Mouse (Mus musculus) thymus, postnatal 4 days (tissue): ENCODE results near the gene Gm49358.

Experiments
- DNase-seq: peaks from one replicate; pipeline ENCODE4 v3.0.0; 2021

Gm49358 gene

DNA sequence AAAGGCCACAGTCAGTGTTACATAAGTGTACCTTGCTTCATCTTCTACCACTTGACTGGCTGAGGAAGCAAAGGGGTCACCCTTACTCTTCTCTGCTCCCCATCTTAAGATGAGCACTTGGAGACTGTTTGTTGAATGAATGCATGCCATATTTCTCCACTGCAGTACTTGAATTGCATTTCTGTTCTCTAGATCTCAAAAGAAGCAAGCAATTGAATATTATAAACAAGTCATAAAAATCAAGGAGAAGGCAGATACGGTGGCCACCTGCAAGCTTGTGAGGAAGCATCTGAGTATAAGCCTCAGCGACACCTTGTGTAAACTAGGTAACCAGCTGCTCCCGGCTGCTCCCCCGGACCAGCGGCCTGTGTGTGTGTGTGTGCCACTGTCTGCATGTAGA lies at the start of gene Gm49358:
Gene Gm49358 (plus strand): TSS at position 301 of the 400 bp plus-strand sequence.
- no peak for DNase-seq

DNA sequence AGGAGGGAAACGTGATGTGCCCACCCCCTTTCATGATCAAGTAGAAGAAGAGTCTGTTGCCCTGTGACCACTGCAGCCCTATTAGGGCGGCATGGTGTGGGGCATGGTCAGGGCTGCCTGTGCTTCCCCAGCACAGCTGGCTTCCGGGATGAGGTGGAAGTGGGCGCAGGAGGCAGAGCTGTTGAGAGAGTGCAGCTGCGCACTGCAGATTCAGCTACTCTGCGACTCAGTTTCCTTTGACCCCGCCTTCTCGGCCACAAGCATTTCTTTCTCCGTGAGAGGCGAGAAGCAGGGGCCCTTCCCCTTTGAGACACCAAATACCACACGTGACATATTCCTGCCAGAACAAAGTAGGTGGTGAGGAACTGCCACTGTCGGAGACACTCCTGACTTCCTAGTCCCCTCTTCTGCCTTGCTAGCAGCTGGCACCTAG lies 36.2 kb upstream of the Gm49358 start:
- peak; percentile 82 for DNase-seq

DNA sequence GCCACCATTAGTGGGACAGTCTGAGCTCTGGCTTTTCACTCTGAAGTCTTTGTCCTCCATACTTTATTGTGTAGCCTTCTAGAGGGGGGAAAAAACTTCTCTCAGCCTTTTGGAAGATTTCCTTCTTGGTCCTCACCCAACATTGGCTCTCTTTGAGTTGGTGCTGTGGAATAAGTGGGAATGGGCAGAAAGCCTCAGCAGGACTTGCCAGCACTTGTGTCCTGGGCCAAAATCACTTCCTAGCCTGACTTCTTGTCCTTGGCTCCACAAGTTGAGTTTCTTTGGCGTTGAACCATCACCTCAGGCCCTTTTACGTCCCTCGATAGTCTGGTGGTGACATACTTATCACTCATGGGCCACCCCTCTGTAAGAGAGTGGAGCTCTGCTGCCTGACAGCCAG lies 35.6 kb upstream of the Gm49358 start:
- peak; percentile 22 for DNase-seq

DNA sequence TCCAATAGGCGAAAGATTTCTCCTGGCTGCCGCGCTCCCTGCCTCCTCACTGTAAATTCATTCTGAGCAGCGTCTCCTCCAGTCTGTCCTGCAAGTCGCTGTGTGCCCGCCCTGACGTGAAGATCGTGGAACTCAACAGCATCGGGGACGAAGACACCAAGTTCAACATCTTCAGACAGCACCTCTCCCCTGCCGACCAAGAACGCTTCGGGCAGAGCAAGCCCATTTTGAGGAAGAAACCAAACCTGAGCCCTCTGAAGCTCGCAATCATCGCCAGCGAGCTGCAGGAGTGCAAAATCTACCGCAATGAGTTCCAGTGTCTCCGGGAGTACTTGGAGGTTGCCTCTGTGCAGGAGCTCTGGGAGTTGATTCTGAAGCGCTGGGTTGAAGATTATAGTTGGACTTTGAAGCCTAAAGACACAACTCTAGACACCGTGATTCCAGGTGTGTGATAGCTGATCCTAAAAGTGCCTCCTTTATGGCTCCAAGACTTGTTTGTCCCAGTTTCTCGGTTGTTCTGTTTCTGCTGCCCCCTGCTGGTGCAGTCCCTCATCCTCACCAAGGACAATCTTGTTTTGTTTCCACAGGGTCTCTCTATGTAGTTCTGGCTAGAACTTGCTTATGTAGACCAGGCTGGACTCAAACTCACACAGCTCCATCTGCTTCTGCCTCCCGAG lies 32.8 kb upstream of the Gm49358 start:
- peak; percentile 95 for DNase-seq

DNA sequence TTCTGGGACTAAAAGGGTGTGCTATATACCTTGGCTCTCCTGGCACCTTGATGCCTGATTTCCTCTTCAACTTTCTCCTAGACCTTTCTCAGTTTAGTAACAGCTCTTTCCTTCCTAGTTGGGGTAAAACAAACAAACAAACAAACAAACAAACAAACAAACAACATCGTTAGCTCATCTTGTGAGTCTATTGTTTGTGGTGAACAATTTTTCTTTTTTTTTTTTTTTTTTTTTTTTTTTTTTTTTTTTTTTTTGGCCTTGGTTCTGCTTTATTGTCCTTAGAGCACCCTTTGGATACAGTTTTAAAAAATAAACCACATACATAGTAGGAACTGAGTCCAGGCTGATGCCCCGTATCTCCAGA lies 32.3 kb upstream of the Gm49358 start:
- DNase-seq = no peak

DNA sequence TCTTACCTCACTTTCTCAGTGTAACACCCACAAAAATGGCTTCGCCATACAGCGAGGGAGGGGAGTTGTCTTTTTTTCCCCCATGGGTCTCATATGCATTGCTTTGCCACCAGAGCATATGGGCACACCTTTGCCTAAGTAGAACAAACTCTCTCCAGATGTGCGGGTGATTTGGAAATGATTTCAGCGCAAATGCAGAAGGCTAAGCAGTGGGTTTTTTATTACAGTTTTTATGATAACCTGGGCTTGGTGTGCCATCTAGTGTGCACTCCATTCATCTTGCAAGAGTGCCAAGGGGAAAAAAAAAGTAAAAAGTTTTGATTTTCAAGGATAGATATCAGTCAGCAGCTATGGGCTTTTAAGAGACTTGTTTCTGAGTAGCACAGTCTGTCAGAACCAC lies 28.7 kb upstream of the Gm49358 start:
- DNase-seq = peak; percentile 24

DNA sequence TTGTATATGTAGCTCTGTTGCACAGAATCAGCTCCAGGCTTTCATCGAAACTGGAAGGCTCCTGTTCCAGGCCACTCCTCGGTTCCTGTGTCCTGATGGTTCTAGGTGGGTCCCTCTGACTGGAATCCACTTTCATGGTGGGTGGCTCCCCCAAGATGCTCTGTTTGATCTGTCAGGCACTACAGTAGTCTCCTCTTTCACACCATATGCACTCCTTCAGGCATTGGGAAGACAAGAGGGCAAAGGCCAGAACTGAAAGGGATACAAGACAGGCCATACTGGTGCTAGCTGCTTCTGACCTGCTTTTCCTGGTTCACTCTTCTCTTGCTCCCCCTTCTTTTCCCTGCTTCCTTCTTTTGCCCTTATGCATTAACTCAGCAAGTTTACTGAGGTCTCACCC lies 20.9 kb upstream of the Gm49358 start:
- no peak for DNase-seq

DNA sequence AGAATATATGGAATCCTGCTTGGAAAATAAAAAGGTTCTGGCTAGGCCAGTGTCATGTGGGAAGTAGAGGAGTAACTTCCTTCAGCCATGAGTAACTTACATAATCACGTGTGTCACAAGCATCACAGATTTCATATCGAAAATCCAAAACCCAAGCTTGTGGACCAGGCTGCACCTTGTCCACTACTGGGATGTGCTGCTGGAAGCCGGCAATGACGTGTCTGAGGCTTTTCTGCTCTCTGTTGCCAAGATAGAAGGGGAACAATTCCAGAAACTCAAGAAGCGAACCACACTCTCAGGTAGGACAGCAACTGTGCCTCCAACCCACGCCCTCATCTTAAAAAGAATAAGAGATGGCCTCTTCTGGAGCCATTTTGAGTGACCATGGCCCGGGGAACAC lies 19.5 kb upstream of the Gm49358 start:
- DNase-seq = no peak

DNA sequence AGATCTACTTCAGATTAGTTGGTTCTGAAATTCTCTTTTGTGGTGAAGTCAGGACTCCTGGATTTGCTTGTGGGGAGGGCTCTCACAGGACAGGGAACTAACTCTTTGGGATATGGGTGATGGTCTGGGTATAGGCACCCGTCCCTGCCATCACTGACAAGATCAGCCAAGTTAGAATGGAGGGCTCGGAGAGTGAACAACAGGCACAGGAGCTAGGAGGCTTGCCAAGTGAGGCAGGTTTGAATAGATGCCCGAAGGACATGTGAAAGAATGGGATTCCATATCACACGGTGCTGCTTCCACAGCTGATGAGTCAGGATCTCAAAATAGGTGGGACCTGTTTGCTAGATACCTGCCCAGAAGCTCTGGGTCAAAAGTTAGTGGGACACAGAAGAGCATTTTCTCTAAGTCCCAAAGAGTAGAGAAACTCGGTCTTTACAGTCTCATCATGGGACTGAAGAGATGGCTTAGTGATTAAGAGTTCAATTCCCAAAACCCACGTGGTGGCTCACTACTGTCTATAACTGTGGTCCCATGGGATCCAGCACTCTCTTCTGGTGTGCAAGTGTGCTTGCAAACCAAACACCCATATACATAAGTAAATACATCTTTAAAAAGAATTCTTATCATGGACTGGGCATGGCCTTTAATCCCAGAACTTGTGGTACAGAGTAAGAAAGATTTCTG lies 7.8 kb upstream of the Gm49358 start:
- DNase-seq = no peak

DNA sequence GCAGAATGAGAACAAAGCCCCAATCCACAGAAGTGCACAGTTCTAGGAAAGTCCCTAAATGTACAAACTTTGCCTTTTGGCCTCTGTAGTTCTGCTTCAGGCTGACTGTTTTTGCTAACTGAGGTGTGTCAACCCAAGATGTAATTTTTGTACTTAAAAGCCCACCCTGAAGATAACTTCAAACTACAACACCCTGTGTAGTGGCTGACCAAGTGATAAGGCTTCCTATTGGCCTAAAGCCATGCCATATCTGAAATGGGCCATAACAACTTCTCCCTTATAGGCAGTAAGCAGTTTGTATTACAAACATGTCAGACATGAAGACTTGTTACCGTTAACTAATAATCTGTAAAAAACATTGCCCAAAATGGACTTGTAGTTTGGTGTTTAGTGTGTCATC lies 6.0 kb upstream of the Gm49358 start:
- no peak for DNase-seq

DNA sequence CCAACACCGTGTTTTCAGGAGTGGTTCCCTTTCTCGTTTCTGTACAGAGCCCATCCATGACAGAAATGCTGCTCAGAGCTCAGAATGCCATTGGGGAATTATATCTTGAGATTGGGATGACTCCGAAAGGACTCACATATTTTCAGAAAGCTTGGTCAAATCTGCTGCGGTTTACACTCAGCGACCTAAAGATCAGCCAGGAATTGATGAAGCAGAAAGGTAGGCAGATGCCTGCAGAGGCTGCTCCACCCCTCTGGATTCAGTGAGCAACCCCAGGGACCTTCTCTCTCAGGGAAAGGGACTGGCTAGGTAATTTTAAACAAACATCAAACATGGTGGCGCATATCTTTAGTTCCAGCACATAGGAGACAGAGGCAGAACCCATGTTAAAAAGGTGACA lies 5.6 kb upstream of the Gm49358 start:
- no peak for DNase-seq

DNA sequence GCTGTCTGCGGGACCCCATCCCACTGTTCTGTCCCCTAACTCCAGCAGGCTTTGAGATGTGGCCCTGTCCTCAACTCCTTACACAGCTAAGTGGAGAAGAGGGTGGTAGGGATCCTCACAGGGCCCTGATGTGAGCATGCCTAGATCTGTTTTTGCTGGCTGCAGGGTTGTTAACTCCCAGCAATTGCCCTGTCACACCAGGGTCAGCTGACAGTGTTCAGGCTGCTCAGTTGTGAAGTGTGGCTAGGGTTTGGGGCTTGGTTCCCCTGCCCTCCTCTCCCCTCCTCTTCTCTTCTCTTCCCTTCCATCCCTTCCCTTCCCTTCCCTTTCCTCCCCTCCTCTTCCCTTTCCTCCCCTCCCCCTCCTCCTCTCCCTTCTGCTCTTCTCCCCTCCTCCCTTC lies 2.5 kb upstream of the Gm49358 start:
- no peak for DNase-seq

DNA sequence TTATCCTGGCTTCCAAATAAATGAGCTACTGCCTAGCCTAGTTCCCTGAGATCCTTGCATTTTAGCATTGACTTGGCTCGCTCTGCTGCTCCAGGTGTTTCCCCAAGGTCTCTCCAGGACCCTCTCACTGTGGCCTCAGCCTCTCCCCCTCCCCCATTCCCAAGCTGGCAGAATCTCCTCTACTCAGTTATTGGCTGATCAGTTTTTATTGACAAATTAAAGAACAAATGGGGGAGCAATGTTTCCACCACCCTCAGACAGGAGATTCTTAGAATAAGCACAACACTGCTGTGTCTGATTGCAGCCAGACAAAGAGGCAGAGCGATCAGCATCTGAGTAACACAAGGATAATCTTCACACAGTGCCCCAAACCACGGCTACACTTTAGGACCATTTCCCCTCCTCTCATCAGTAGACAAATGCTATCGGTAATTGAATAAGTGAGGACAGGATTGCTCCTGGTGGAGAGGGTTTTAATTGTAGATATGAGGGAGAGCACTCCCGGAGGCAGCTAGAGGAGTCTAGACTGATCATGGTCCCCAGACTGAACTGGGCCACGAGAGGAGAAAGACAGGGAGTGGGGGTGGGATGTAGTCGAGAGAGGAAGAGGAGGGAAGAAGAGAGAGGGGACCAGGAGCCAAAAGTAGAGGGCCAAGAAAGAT lies 1.9 kb upstream of the Gm49358 start:
- no peak for DNase-seq

DNA sequence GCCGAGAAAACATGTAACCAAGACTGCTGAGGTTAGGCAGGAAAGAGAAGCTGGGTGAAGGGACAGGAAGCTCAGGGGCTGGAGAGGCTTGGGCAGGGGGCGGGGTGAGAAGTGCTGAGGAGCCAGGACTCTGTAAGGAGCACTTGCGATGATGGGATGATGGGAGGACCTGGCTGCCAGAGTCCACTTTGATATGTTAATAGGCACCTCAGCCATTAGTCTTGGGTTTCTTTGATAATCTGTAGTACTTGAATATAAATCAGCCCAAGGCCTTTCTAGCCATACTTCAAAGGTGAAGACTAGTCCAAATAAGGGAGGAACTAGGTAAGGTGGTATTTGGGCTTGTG lies 1.4 kb upstream of the Gm49358 start:
- DNase-seq = no peak

DNA sequence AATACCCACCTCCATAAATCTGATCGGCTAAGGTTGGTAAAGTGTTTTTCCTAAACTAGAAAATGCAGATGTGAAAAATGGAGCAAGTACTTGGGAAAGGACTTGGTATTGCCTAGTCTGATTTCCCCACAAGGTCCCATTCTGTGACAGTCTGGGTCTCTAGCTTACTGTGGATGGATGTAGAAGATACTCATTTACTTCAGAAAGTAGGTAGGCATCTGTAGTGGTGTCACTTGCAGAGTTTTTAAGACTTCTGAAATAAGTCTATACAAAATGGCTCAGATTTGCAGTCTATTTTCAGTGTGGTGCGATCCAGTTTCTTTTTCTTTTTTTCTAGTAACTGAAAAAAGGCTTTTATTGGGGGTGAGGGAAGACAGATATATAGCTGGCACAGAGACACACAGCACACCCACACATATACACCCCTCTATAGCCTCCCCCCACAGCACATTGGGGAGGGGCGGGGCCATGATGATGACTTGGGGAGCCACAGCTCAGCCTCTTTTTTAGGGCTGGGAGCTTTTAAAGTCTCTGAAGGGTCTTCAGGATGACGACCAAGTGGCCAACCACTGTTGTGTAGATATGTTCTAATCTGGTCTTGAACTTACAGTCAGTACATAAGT lies 1.7 kb downstream of the Gm49358 start:
- DNase-seq = no peak

DNA sequence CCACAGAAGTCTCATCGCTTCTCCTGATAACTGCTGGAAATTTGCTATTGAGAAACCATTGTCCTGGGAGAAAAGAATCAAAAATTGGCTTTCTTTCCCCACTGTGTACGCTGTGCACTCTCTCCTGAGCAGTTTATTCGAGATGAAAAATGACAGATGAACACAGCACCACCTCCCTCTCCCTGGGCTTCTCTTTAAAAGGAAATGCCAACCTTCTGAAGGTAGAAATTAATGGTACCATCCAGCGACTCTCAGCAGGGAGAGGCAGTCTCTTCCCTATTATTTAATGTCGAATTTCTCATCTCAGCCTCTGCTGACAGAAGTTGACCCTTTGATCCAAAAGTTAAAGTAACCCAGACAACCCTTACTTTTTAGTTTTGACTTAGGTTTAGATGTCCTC lies 5.4 kb downstream of the Gm49358 start:
- no peak for DNase-seq

DNA sequence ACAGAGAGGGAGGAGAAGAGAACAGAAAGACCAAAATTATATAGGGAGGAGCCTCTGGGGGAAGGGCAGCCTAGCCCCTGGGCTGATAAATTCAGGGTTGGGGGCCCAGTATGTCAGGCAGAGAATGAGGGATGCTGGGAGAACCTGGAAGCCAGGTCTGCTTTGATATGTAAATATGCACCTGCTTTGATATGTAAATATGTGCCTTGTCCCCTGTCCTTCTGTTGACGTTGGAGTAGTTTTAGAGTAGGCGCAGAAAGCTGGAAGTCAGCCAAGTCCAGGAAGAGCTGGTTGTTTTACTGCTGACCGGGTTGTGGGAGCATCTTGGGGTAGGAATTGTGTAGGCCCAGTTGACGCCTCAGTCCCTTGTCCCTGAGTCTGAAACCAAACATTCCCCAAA lies 6.0 kb downstream of the Gm49358 start:
- no peak for DNase-seq

DNA sequence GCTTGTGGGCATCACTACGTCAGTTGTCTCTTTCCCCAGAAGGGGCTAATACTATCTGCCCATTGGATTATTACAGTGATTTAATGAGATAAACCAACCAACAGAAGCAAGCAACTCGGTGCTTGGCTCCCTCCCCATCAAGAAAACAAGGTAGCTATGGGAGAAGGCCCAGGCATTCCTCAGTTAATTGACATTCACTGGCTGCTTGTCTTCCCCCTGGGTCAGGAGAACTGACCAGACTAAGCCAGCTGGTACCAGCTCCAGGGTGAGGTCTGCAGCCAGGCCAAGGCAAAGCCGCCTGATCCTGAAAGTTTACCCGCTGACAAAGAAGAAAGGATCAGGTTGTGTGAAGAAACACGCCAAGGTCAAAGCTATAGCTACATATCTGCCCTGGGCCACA lies 7.9 kb downstream of the Gm49358 start:
- DNase-seq = no peak

DNA sequence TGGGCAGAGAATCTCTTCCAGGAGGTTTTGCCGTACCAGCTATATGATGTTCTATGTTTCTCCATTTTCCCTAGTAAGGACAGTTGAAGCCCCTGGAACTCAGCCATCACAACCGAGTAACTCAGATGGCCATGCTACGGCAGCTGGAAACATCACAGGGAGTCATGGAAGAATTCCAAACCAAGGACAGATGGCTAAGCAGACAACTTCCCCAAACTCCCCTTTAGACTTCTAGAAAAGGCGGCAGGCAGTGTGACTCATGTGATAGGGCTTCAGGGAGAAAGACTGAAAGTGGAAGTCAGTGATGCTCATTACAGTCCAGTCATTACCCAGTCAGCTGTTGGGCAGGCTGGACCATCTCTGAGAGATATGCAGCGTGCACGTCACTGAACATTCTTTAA lies 8.5 kb downstream of the Gm49358 start:
- no peak for DNase-seq

DNA sequence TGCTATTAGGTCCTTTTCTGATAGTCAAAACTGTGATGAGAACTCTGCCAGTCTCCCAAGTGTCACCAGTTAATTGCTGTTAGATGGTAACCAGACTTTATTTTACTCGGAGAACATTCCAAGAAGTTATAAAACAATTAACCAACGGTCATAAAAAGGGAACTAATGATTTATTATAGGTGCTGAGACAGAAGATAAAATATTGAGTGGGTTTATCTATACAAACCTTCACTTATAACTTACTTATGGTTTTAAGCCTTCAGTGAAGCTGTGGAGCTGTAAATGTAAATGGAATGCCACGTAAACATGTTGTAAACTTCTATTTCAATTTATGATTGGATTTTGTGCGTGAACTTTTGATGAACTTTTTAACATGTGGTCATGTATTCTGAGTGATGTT lies 9.6 kb downstream of the Gm49358 start:
- no peak for DNase-seq

DNA sequence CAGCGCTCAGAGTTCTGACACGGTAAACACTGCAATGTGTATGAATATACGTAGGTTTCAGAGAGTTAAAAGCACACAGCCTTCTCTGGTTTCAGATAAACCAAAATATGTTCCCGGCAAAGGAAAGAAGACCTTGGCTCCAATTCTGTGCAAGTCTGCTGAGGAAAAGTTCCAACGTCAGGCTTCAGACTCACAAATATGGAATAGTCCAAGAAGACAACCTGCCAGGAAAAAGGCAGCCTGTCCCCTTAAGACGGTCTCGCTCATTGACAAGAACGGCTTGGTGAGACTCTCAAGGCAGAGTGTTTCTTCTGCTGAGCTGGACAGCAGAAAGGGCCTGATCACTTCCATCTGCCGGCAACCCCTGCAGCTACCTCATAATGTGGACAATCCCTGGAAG lies 12.5 kb downstream of the Gm49358 start:
- DNase-seq = no peak

DNA sequence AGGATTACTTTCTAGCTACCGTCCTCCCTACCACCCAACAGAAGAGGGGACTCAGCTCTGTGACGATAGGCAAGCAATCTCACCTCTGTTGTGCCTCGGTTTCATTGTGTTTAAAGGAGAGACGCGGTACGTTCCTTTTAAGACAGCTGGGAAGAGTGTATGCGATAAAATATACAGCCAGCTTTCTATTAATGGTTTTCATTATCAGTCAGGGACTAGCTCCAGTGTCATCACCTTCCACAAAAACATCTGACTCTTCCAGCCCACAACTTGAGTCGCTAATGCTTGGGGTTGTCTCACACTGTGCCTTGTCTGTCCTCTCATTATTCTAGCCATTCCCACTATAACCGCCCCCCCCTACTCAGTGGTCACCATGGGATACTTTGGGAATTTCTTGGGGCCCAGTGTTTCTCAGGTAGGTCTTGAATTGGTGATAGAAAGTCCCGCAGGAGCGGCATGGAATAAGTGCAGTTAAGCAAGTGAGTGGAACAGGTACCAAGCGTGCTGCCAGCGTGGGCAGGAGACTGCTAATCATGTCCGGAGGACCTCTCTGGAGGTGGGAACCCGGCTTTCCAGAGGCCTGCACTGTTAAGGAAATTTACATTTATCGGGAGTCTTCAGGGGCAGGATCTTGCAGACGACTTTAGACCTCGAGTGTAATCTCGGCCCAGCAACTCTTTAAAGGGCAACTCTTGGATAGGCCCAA lies 14.0 kb downstream of the Gm49358 start:
- peak; percentile 20 for DNase-seq

DNA sequence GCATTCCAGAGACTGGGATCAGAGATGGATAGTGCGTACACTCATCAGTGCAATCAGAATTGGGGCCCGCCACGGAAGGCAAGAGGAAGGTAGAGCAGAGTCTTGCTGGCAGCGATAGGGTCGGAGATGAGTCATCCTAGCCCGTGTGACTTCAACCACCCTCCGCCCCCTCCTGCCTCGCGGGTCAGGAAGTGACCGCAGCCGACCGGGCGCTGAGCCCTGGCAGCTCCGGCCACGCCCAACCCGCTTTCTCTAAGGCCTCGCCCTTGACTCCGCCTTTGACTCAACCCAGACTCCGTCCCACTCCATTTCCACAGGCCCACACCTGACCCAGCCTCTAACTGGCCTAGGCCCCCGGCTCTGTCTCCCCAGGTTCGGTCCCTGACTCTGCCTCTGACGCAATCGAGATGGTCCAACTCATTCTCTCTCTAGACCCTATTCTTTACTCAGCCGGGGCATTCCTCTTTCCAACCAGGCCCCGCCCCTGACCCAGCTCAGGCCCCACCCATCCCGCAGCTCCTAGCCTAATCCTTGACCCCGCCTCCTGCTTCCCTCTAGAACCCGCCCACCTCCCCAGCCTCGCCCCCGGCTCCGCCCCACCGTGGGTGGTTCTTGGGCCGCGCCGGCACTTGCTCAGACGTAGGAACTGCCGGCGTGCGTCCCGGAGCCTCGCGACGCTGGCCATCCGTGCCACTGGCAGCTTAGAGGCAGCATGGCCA lies 14.8 kb downstream of the Gm49358 start, which contains the start of gene Nt5dc3:
Gene Nt5dc3 (plus strand): TSS at position 608 of the 719 bp plus-strand sequence.
- DNase-seq = peak; percentile 96
